Mouse (Mus musculus) frontal cortex, postnatal 10 days (tissue): ENCODE data around the gene Rpa2.
A peak's percentile ranks its signal among the peaks of the same experiment; 100 is the strongest.

Source experiments
- DNase-seq, 2 experiments: peaks; one replicate each; pipeline ENCODE4 v3.0.0; 2022; ENCODE audit warnings: low spot score in 2 of 2, mixed read lengths in 1 of 2

The Rpa2 gene

DNA sequence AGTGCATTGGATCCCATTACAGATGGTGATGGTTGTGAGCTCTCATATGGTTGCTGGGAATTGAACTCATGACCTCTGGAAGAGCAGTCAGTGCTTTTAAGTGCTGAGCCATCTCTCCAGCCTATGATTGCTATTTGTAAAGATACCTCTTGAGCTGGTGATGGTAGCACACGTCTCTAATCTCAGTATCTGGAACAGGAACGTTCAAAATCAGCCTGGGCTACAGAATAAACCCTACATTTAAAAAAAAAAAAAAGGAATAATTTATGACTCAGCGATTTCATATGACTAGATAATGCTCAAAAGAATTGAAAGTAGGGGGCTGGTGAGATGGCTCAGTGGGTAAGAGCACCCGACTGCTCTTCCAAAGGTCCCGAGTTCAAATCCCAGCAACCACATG is 35.1 kb downstream of the Rpa2 start:
- DNase-seq, result no peak

DNA sequence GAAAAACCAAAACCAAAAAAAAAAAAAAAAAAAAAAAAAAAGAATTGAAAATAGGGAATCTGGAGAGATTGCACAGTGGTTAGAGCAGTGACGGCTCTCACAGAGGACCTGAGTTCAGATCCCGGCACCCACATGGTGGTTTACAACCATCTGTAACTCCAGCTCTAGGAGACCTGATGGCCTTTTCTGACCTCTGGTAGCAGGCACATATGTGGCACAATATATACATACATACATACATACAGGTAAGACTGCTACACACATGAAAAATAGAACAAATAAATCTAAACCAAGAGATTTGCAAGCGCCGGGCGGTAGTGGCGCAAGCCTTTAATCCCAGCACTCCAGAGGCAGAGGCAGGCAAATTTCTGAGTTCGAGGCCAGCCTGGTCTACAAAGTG is 35.7 kb downstream of the Rpa2 start:
- DNase-seq, result no peak

DNA sequence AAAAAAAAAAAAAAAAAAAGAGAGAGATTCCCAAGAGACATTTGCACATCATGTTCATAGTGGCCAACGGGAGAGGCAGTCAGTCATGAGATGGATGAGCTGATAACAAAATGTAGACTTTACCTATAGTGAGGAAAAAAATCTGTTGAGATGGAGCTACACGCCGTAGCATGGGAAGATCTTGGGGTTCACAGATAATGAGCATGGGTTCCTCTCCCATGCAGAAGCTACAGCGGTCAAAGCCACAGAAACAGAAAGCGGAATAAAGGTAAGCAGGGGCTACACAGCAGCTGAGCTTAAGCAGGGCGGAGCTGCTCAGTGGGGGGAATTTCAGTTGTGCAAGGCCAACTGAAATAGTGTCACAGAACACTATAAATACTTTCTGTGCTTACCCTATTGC is 36.2 kb downstream of the Rpa2 start:
- DNase-seq, result no peak

DNA sequence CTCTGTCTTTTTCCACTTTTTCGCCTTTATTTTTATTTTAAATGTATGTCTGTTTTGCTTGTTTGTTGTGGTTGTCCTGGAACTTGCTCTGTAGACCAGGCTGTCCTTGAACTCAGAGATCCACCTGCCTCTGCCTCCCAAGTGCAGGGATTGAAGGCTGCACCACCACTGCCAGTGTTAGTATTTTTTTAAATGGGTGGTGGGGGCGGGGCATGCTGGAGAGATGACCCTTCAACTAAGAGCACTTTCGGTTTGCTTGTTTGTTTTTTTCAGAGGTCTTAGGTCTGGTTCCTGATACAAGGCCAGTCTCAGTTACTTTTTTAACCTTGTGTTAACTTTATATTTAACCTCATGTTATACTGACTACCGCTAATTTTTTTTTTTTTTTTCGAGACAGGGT is 37.0 kb downstream of the Rpa2 start:
- DNase-seq, result no peak

DNA sequence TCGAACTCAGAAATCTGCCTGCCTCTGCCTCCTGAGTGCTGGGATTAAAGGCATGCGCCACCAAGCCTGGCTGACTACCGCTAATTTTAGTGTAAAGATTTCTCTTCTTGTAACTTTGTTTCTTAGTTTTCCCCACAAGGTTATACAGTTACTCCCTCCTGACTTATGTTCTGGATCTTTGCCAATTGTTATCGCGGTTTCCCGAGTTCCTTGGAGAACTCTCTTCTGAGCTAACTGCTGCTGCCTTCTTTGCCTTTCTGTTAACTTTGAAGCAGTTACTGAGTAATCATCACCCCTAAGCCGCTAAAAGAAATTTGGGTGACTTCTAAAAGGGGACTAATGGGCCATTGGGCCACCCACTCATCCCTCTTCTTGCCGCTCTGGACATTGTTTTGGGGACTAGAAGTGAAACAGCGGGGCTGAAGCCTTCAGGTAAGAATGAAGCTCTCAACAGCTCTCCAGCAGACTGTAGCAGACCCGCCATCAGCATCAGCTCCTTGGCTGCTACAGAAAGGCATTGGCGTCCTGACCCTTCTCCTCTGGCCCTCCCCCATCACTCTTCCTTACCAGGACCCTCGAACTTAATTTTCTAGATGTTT is 37.6 kb downstream of the Rpa2 start:
- DNase-seq, result no peak

DNA sequence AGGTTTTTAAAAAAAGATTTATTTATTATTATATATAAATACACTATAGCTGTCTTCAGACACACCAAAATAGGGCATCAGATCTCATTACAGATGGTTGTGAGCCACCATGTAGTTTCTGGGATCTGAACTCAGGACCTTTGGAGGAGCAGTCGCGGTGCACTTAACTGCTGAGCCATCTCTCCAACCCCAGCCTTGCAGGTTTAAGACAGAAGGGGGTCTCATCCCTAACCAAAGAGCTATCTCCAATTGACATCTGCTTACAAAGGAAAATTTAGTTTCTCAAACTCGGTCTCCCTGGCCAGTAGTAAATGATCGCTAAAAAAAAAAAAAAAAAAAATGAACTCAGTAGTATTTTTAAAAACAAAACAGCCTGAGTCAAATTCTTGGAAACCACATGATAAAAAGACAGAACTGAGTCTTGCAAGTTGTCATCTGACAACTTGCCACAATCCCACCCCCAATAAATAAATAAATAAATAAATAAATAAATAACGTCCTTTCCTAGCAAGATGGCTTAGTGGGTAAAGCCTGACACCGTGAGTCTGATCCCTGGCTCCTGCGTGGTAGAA is 38.6 kb downstream of the Rpa2 start:
- no peak for DNase-seq

DNA sequence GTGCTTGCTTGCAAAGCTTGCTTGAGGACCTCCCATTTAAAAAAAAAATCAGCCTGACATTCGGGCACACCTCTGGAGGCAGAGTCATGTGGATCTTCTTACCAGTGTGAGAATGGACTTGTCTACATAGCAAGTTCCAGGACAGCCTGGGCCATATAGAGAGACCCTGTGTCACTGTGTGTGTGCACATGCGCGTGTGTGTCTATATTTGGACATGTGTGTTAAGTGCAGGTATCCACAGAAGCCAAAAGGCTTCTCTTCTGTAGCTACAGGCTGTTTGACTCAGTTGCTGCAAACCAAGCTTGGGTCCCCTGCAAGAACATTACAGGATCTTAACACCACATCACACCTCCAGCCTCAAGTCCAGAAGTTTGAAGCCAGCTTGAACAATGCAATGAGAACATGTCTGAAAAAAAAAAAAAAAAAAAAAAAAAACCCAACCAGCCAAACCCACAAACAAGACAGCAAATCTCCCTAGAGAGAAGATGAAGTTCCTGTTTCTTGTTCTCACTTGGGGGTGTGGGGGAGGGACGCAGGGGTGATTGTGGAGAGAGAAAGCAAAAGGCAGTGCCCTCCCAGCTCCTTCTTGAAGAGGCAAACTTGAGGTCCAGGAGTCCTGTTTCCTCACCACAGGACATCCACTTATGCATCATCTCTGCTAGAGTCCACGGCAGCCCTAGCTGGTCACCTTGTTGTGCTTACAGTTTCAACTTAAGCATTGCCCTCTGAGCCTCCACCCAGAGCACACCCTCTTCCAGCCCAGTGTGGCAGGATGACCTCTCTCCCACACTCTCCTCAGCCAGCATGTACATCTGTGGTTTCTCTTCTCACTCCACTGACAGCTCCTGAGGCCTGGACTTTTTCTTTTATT is 39.9 kb downstream of the Rpa2 start:
- no peak for DNase-seq

DNA sequence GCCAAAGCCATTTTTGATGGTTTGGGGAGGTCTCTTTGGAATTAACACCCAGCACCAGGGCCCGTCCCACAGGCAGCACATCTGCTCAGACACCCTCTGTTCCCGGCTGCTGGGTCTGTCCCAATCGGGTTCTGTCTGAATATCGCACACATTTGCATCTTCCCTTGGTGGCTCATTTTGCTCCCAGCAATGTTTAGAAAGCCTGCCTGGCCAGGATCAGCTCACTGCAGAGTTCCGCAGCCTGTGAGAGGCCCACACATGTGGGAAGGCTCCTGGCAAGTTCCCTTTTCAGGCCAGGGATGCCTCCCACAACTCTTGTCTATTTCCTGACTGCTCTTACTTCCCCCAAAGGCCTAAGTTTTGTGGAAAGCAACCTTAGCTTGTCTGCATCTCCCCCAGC is 41.5 kb downstream of the Rpa2 start:
- DNase-seq, result peak in 1 of 2 experiments; percentile 20

DNA sequence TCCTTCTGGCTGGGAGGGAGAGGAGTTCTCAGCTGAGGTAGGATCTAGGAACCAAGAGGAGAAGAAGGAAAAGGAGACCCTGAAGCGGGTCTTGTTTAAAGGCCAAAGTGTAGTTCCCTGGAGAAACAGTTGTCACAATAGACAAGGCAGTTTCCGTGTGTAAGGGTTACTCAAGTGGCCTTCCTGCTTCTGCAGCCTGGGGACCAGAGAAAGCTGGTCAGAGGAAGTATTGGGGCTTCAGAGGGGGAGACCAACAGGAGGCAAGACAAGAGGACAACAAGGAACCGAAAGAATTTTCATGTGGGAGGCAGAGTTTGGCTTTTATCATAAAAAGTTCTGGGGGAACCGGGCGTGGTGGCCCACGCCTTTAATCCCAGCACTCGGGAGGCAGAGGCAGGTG is 48.3 kb downstream of the Rpa2 start:
- no peak for DNase-seq

DNA sequence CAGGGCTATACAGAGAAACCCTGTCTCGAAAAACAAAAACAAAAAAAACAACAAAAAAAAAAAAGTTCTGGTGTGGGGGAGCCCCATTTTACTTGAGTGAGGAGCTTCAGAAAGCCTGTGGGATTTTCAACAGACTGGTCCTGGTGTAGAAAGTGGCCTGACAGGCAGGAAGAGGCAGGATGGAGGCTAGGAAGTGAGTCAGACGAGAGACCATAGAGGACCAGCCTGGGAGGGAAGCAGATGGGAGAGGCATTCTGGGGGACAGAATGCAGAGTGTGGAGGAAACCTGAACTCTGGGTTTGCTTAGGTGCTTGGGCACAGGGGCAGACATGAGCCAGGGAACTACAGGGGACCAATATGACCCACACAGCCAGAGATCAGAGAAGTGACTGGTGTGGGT is 48.7 kb downstream of the Rpa2 start:
- no peak for DNase-seq

DNA sequence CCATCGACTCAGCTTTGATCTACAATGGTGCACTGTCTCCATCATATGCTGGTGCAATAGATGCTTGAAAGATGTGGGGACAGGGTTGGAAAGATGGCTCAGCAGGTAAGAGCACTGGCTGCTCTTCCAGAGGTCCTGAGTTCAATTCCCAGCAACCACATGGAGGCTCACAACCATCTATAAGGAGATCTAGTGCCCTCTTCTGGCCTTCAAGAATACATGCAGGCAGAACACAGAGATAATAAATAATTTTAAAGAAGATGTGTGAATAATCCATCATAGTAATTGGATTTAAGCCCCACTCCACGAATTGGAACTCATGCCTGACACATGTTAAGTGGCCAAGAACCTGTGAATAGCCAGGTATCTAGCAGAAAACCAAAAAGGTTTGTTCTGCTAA is 50.3 kb downstream of the Rpa2 start:
- no peak for DNase-seq

DNA sequence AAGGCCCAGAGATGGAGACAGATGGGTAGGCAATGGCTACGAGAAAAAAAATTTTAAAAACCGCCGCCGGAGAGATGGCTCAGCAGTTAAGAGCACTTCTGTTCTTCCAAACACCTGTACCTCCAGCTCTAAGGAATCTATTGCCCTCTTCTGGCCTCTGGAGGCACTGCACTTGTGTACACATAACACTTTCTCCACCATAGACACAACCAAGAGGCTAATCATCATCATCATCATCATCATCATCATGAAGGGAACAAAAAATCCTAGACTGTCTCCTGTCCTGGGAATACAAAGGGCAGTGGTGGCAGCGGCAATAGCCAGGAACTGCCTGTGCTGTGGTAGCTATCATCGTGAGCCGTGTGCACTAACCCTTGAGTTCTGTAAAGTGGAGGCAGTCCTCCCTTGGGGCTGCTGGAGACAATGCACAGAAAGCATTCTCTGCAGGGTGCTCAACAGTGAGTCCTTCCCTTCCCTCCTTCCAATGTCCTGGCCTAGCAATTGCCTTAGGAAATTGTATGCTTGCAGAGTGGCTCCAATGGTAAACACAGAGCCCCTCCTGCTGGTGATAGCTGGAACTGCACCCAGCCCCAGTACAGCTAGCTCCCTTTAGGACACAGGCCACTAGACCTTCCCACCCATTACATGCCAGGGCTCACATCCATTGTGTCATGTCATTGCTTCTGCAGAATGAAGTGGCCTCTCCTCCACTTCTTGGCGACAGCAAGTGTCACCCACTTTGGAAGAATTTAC is 55.7 kb downstream of the Rpa2 start:
- peak; percentile 20 to 68 for DNase-seq
